Mouse (Mus musculus) testis, adult 2 months (tissue): ENCODE results near the gene Mettl17. TPM values are rescaled to one million over a fixed set of nuclear protein-coding genes. Genes with fewer than 3 reads are reported as not detected.
"Not testable (repeated sequence)": the region's sequence is repeated elsewhere in the genome, so short reads cannot be mapped to it uniquely, and the experiment has no call there.

Experiments
- H3K27ac ChIP-seq: fragments of 200-500 bp; 2 replicates; pipeline ENCODE4 v1.5.1; 2012; ENCODE audit warnings: low read depth, low read length; ENCODE audit not compliant: control insufficient read depth, insufficient read depth
- H3K27me3 ChIP-seq: fragments of 200-500 bp; 2 replicates; pipeline ENCODE4 v1.6.1; 2012; ENCODE audit warnings: mild to moderate bottlenecking, low read length, moderate library complexity; ENCODE audit not compliant: control insufficient read depth, insufficient read depth
- H3K36me3 ChIP-seq: fragments of 200-500 bp; 2 replicates; pipeline ENCODE4 v1.6.1; 2012; ENCODE audit warnings: mild to moderate bottlenecking, low read length; ENCODE audit not compliant: control insufficient read depth, insufficient read depth
- H3K4me1 ChIP-seq: fragments of 200-500 bp; 2 replicates; pipeline ENCODE4 v1.6.1; 2012; ENCODE audit warnings: low read length; ENCODE audit not compliant: control insufficient read depth, insufficient read depth
- H3K4me3 ChIP-seq: fragments of 200-500 bp; 2 replicates; pipeline ENCODE4 v1.5.1; 2012; ENCODE audit warnings: low read depth, mild to moderate bottlenecking, low read length, moderate library complexity, mixed read lengths; ENCODE audit not compliant: control insufficient read depth
- CTCF ChIP-seq: fragments of 200-500 bp; IDR thresholded peaks from 2 replicates; pipeline ENCODE4 v1.5.1; 2012; ENCODE audit warnings: low read depth, mild to moderate bottlenecking, inconsistent platforms, low read length, moderate library complexity; ENCODE audit not compliant: control insufficient read depth, insufficient read depth, insufficient replicate concordance
- POLR2A ChIP-seq: fragments of 200-500 bp; IDR thresholded peaks from 2 replicates; pipeline ENCODE4 v1.6.1; 2012; ENCODE audit warnings: low read depth, mild to moderate bottlenecking, inconsistent platforms, low read length, moderate library complexity; ENCODE audit not compliant: control insufficient read depth
- polyA plus RNA-seq: library from polyadenylated mRNA; depleted of rRNA; stranded (reverse); fragments of >200 nt; gene quantifications from 2 replicates; pipeline ENCODE4 v1.2.3, GENCODE M21; 2012

Gene Mettl17
- polyA plus RNA-seq, 1 experiment, result 15.8 TPM

DNA sequence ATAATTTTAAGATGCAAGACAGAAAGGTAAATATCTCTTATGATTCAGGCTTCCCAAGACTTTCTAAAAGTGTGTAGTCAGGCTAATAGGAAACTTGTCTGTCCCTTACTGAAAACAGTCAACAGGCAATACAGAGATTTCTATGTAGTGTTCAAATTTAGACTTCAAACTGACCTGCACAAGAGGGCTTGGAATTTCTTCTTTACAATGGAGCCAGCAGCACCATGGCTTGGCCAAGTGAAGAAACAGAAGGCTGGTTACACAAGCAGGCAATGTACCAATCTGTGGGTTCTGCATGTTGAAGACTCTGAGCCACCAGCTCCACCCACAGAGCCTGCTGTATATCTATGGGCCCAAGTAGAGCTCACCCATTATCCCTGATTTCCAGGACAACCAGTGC, 31.2 kb upstream of the Mettl17 start, which contains the start of gene Ear6:
Gene Ear6 (plus strand): TSS at position 301 of the 400 bp plus-strand sequence.
- no peaks in the 10 kb centered on the region for H3K4me1 ChIP-seq
- no peaks in the 10 kb centered on the region for H3K27me3 ChIP-seq
- TF ChIP-seq CTCF (no peak), POLR2A (no peak)
- no peak within 1 kb of the TSS for H3K4me3 ChIP-seq
- no peak within 1 kb of the TSS for H3K27ac ChIP-seq
- H3K36me3 ChIP-seq, result no peaks in the 10 kb centered on the region

DNA sequence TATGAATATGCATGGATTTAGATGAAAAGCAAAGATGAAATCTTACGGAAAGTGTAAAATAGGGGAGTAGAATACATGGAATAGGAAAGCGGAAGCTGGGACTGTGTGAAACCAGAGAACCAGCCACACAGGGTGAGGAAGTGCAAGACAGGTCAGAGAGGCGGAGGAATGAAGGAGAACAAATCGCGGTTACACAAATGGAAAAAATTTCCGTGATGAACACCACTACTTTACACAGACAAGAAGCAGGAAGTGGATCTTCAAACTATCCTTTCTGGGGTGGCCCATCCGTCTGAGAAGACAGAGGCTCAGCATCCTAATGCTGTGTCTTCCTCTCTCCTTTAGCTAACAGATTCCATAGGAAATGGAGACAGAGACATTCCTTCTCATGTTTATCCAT, 29.4 kb upstream of the Mettl17 start:
- not testable (repeated sequence) for H3K36me3 ChIP-seq, H3K4me1 ChIP-seq, H3K4me3 ChIP-seq, H3K27ac ChIP-seq, H3K27me3 ChIP-seq

DNA sequence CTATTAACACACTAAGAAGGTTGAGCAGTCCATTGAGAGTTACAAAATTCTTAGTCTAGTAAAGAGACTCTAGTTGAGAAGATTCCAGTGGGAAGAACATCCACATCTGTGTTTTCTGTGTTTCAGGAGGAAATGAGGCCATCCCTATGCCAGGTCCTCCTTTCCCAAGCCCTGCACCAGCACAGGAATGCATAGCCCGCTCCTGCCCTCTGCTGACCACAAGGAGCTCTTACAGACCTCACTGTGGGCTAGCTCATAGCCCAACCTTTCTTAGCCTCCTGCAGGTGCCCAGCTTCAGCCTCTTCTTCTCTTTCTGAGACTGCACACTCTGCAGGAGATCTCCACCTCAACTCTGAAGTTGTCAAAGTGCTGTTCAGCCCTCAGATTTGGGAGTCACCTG, 21.0 kb upstream of the Mettl17 start:
- H3K27ac ChIP-seq, H3K4me3 ChIP-seq, H3K27me3 ChIP-seq, H3K36me3 ChIP-seq, H3K4me1 ChIP-seq: not testable (repeated sequence)
- TF ChIP-seq CTCF, result peak; percentile 43; the same call in 1 of the 2 replicates

DNA sequence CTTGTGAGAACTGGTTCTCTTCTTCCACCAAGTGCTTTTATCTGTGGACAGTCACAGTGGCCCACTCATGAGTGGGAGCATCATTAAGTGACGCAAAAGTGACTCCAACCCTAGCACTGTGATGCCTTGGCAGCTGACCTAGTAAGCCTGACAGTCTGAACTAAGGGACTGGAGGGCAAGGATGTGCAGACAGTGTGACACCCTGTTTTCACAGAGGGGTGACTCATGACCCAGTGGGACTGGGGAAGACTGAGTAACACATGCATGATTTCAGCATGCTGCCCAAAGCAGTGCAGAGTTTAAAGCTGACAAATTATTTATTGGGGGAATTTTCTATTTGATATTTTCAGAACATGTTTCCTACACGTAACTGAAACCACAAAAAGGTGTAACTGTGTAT, 13.9 kb upstream of the Mettl17 start:
- no peaks in the 10 kb centered on the region for H3K4me1 ChIP-seq
- no peaks in the 10 kb centered on the region for H3K27me3 ChIP-seq
- H3K36me3 ChIP-seq, result no peaks in the 10 kb centered on the region
- no peak overlapping the region for H3K27ac ChIP-seq
- TF ChIP-seq POLR2A (no peak), CTCF (no peak)
- H3K4me3 ChIP-seq, result no peak overlapping the region

DNA sequence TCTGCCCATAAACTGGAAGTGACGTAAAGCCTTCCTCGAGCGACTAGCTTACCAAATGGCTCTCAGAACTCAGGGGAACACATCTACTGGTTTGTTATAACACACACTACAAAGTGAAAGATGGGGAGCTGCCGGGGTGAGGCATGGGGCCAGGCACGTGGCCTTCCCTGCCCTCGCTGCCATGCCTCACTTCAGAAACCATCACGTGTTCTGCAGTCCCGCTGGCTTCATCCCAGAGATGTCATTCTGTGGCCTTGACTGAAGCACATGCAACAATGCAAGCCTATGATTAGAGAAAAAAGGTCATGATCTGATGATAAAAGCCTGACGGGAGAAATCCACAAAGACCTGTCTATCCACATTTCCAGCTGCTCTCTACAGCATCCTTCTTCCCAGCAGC, 12.9 kb upstream of the Mettl17 start:
- no peaks in the 10 kb centered on the region for H3K36me3 ChIP-seq
- H3K4me3 ChIP-seq, result no peak overlapping the region
- TF ChIP-seq CTCF, result no peak
- no peak for TF ChIP-seq POLR2A
- no peak overlapping the region for H3K27ac ChIP-seq
- H3K4me1 ChIP-seq, result peaks cover 3% of the 10 kb centered on the region; the same call in 1 of the 2 replicates
- no peaks in the 10 kb centered on the region for H3K27me3 ChIP-seq

DNA sequence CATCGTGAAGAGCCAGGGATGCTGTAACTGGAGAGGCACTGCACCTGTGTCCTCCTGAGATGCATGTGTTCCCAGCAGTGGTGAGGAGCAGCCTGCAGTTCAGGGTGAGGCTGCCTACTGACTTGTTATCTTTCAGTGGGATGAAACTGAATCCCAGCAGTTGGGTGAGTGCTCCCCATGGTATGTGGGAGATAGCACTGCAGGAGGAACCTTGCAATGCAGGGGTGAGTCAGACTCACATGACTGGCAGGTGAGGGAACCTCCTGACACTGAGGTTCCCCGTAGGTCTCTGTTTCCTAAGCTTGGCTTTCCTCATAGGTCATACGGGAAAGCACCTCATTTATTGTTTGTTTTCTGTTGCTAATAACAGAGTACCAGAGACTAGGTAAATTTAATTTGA, 7.1 kb upstream of the Mettl17 start:
- Histone ChIP-seq H3K27me3 (no peaks in the 10 kb centered on the region), H3K36me3 (no peaks in the 10 kb centered on the region)
- TF ChIP-seq CTCF, result no peak
- TF ChIP-seq POLR2A, result no peak

DNA sequence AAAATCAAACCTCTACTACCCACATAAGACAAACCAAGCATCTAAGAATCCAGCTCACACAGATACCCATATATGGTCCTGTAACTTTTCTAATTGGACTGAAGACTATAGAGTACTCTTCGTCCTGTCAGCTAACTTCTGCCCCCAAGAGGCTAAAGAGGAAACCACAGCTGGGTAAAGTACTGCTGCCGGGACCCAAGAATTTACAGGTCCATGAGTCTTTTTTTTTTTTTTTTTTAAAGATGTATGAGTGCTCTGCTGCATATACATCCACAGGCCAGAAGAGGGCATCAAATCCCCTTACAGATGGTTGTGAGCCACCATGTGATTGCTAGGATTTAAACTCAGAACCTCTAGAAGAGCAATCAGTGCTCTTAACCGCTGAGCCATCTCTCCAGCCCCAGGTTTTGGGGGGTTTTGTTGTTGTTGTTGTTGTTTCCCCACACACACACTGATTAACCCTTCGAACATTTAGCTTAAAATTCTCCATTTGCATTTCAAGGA, 1.1 kb upstream of the Mettl17 start:
- Histone ChIP-seq H3K4me3 (no peak overlapping the region), H3K4me1 (peaks cover 3% of the 10 kb centered on the region), H3K36me3 (no peaks in the 10 kb centered on the region), H3K27ac (no peak overlapping the region), H3K27me3 (no peaks in the 10 kb centered on the region)
- no peak for TF ChIP-seq CTCF
- no peak for TF ChIP-seq POLR2A

More for the DNA sequence above, 7.1 kb upstream of the Mettl17 start:
- Histone ChIP-seq H3K4me3 (peak overlapping the region; percentile 47), H3K27ac (no peak overlapping the region), H3K4me1 (peaks cover 5% of the 10 kb centered on the region)

DNA sequence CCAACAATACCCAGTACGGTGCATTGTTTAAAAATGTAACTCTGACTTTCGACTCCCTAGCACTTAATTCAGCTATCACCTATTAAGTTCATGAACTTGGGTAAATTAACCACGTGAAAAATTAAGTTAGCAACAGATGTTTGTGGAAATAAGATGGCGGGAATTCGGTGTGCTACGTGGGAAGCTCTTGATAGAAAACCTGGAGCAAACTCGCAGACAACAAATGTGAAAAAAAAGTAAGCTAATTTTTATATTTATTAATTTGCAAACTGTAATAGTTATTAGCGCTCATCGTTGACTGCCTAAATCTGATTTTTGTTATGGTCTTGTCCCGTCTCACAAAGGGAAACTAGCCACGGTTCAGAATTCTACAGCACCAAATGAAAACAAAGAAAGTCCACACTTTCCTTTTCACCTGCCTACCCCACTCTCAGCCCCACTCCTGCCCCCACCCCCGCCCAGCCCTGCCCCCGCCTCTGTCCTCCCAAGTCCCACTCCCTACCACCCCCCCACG, 554 bp upstream of the Mettl17 start:
- H3K36me3 ChIP-seq, result no peaks in the 10 kb centered on the region
- TF ChIP-seq CTCF (no peak), POLR2A (no peak)
- no peak overlapping the region for H3K27ac ChIP-seq
- H3K4me1 ChIP-seq, result peaks cover 3% of the 10 kb centered on the region
- no peak overlapping the region; the same call in 1 of the 2 replicates for H3K4me3 ChIP-seq
- H3K27me3 ChIP-seq, result no peaks in the 10 kb centered on the region
